Mouse (Mus musculus) gastrocnemius, adult 8-10 months (tissue): ENCODE measurements around the gene Rasl12. TPM values are rescaled to one million over a fixed set of nuclear protein-coding genes. Genes with fewer than 3 reads are reported as not detected.

ENCODE experiments used
- DNase-seq, 2 experiments: peaks; one replicate each; pipeline ENCODE4 v3.0.0; 2022; ENCODE audit warnings: low spot score in 2 of 2
- total RNA-seq, 4 experiments: library from RNA; stranded (reverse); gene quantifications; 2 replicates each; pipeline ENCODE4 v1.2.4; 2022

Gene Rasl12
- total RNA-seq, 4 experiments from 2014 or later, result 2.1 to 3.8 (median 2.2) TPM

DNA sequence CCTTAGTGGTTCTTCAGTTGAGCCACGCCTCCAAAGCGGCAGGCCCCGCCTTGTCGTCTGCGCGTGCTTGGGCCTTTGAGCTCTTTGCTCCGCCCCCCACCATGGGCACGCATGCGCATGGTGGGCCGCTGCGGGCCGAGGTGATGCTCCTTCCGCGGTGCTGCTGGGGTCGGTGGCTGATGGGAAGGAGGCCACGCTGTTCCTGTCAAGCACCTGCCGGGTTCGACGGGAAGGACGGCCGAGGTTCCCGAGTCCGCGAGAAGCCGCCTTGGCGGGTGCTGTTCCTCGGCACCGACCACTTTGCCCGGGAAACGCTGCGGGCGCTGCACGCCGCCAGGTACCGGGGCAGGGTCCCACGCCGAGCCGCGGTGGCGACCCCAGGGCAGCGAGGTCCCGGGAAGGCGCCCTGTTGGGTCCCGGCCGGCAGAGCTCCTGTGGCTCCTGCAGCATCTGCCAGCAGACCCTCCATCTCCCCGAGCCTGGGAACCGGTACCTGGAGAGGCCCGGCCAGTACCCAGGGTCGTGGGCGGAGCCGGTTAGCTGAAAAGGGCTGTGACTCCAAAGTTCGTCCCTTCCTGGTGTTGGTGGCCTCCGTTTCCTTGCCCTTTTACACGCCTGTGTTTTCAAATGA, 37.5 kb downstream of the Rasl12 start, which contains the start of gene Mtfmt:
TSS of gene Mtfmt (plus strand) at position 112 of the 631 bp plus-strand sequence.
- DNase-seq, result peak; percentile 90 to 91

DNA sequence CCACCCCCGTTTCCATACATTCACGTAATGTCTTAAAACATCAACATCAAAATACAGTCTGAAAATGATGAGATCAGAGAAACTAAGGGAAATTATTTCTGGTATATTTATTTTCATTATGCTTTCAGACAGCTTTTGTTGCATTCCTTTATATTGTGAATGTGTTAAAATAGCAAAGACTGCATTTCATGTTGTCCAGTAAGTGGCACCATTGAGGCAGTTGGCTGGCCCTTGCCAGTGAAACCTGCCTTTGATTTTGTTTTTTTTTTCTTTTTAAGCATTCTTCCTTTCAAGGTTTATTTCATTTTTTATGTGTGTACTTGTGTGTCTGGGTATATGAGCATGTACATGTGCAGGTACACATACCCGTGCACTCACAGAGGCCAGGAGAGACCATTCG, 46.4 kb downstream of the Rasl12 start:
- no peak for DNase-seq

DNA sequence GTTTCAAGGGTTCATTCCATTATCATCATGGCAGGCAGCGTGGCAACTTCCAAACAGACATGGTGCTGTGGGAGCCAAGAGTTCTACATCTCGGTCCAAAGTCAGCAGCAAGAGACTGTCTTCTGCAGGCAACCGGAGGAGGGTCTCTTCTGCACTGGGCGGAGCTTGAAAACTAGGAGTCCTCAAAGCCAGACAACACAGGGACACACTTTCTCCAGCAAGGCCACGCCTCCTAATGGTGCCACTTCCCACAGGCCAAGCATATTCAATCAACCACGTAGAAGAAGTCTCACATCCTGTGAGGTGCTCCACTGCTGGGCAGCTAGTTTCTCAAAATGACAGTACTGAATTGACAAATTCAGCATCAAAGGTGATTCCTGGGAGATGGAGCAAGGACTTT, 49.6 kb downstream of the Rasl12 start:
- DNase-seq, result no peak

DNA sequence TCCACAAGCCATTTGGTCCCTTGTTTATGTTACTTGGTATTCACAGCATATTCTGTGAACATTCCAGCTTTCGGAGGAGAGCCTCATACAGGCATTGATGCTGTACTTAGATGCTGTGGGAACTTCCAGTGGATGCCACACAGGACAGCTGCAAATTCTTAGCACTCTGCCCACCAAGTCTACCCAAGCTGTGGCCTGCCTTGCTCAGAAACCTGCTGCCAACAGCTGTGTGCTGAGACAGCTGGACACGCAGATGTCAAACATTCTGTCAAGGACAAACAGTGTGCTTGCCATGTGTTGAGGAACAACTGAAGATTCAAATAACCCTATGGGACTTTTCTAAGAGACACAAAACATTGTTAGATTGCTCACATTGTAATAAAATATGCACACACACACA, 60.7 kb downstream of the Rasl12 start:
- no peak for DNase-seq

DNA sequence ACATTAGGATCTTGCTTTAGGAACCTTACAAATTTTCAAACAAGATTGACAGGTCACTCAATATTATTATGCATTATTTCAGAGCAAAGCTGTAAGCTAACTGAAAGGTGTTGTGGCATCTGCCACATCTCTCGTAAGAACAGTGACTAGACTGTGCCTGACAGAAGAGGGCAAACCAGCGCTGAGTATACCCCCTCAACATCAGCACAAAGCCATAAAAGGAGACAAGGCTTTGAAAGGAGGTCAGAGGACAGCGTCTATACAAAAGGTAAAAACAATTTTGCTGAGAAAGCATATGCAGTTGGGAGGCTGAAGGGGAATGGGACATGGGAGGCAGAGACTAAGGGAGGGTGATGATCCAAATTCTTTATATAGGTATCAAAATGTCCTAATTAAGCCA, 61.9 kb downstream of the Rasl12 start:
- no peak for DNase-seq

DNA sequence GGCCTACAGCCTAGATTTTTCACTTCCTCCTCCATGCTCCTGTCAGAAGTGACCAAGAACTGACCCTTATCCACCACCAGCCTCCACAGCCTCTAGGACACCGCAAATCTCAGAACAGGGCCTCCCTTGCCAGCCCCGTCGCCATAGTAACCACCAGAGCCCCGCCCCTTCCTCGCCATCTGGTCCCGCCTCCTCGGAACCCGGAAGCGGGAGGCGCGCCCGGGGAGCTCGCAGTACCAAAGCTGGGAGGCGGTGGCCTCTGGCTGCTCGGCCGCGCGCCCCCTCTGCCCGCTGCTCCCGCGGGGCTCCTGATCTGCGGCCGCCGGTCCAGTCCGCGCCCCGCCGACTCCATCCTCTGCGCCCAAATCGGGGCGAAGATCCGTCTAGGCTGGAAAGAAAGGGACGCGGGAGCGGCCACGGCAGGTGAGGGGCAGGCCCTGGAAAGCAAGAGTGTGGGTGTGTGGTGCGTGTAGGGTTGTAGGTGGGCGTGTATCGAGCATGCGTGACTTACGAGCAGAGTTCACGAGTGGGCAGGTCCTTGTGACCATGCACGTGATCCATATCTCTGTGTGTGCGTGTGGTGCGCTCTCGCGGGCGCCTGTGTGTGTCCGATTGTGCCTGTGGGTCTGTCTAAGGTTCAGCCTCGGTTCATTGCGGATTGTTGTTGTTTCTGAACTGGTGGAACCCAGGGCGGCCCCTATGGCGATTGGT, 62.6 kb downstream of the Rasl12 start, which contains the start of gene Spg21:
TSS of gene Spg21 (plus strand) at position 216 of the 711 bp plus-strand sequence.
- DNase-seq, result peak; percentile 91

DNA sequence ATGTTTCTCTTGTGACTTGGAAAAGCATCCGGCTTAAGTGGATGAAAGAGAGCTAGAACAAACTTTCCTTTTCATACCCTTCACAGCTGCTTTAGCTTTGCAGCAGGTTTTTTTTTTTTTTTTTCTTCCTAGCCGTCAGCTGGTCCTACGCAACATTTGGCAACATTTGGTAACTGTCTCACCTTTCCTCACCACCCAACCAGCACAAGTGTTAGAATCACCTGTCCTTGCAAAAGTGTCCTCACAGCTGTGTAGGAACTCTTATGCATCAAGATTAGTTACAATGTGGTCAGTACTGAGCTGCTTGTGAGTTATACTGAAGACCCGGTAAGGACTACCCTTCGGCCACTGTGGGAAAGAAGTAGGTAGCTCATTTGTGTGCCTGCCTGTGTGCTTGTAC, 64.2 kb downstream of the Rasl12 start:
- DNase-seq, result no peak

DNA sequence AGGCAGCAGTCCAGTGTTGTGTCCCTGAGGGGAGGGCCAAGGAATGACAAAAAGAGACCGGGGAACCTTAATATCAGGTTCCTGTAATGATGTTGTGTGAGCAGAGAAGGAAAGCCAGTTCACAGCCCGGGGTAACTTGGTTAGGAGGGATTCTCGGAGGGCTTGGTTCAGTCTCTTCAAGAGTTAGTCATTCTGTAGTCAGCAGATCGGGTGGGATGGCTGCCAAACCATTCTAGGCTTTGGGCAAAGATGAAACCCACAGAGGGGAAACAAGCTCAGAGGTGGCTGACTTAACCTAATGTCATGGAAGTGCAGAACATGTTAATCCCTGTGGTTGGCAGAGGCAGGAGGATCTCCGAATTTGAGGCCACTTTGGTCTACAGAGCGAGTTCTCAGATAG, 65.9 kb downstream of the Rasl12 start:
- peak in 1 of 2 experiments; percentile 12 for DNase-seq

Other genes starting within 250 kb of the Rasl12 start
- 1 to 10 TPM; 3.3 to 5.2 (median 4.1) TPM for gene Parp16, start 203.2 kb upstream of the Rasl12 start, total RNA-seq
- gene Cilp, start 133.3 kb upstream of the Rasl12 start, total RNA-seq, result 10 to 100 TPM in 2 of 4 experiments, 1 to 10 TPM in 2; 3.3 to 14.7 (median 9.6) TPM
- gene Clpx, start 104.2 kb upstream of the Rasl12 start, total RNA-seq, result 10 to 100 TPM; 55.4 to 65.0 (median 56.9) TPM
- gene Pdcd7, start 52.4 kb upstream of the Rasl12 start, total RNA-seq, result 10 to 100 TPM; 12.1 to 19.7 (median 15.0) TPM
- gene Ubap1l, start 37.5 kb upstream of the Rasl12 start, total RNA-seq, result under 1 TPM in 3 of 4 experiments, not detected in 1; 0.31 to 0.52 (median 0.46) TPM
- gene Kbtbd13, start 6.9 kb upstream of the Rasl12 start, total RNA-seq, result 10 to 100 TPM in 3 of 4 experiments, 1 to 10 TPM in 1; 9.8 to 12.3 (median 11.4) TPM
- gene Slc51b, start 24.4 kb downstream of the Rasl12 start, total RNA-seq, result not detected
- gene Mtfmt, start 37.3 kb downstream of the Rasl12 start, total RNA-seq, result 1 to 10 TPM; 4.2 to 6.2 (median 5.3) TPM
- 10 to 100 TPM in 1 of 4 experiments, 1 to 10 TPM in 3; 5.8 to 15.8 (median 7.6) TPM for gene Spg21, start 62.4 kb downstream of the Rasl12 start, total RNA-seq
- gene Ankdd1a, start 121.7 kb downstream of the Rasl12 start, total RNA-seq, result not detected
- gene Plekho2, start 181.5 kb downstream of the Rasl12 start, total RNA-seq, result 1 to 10 TPM; 2.7 to 4.0 (median 3.0) TPM
- not detected for gene Pif1, start 188.7 kb downstream of the Rasl12 start, total RNA-seq
- gene Rbpms2, start 231.1 kb downstream of the Rasl12 start, total RNA-seq, result 1 to 10 TPM in 3 of 4 experiments, under 1 TPM in 1; 0.97 to 2.0 (median 1.6) TPM